Mouse (Mus musculus) cerebellum, adult 2 months (tissue): ENCODE data around the gene M1ap. TPM values are rescaled to one million over a fixed set of nuclear protein-coding genes. Genes with fewer than 3 reads are reported as not detected.

Experiments used
- DNase-seq, 2 experiments: peaks; one replicate each; pipeline ENCODE4 v3.0.0; 2021
- H3K27ac ChIP-seq: fragments of 200-500 bp; 2 replicates; pipeline ENCODE4 v1.5.1; 2012; ENCODE audit warnings: low read length, control low read depth, inconsistent platforms; ENCODE audit not compliant: insufficient read depth
- H3K27me3 ChIP-seq: fragments of 200-500 bp; 2 replicates; pipeline ENCODE4 v1.6.1; 2012; ENCODE audit warnings: inconsistent platforms, mild to moderate bottlenecking, low read length, moderate library complexity; ENCODE audit not compliant: control insufficient read depth, insufficient read depth
- H3K4me1 ChIP-seq: fragments of 200-500 bp; 2 replicates; pipeline ENCODE4 v1.6.1; 2011; ENCODE audit warnings: low read length; ENCODE audit not compliant: control insufficient read depth, insufficient read depth
- H3K4me3 ChIP-seq: fragments of 200-500 bp; replicated peaks from 2 replicates; pipeline ENCODE3; 2011; ENCODE audit warnings: mild to moderate bottlenecking, low read depth, low read length, control low read depth; ENCODE audit not compliant: insufficient read depth
- CTCF ChIP-seq: fragments of 200-500 bp; IDR thresholded peaks from 2 replicates; pipeline ENCODE4 v1.5.1; 2011; ENCODE audit warnings: low read depth, mild to moderate bottlenecking, control low read depth, low read length, moderate library complexity, borderline replicate concordance; ENCODE audit not compliant: insufficient read depth
- POLR2A ChIP-seq: fragments of 200-500 bp; IDR thresholded peaks from 2 replicates; pipeline ENCODE4 v1.6.1; 2011; ENCODE audit warnings: low read length, control low read depth, borderline replicate concordance; ENCODE audit not compliant: insufficient read depth
- WGBS: fragments of 180-500 bp; shearing (Covaris S2); methylation state at CpG from one replicate; pipeline ENCODE4 v1.1.7; 2018; 5-methylcytosine and 5-hydroxymethylcytosine counted together
- polyA plus RNA-seq: library from polyadenylated mRNA; depleted of rRNA; stranded (reverse); fragments of >200 nt; gene quantifications from 2 replicates; pipeline ENCODE4 v1.2.3, GENCODE M21; 2012

The M1ap gene
- polyA plus RNA-seq, 1 experiment: 0.21 TPM

- Histone ChIP-seq H3K4me1 (peaks cover 18% of the 10 kb centered on the region), H3K27ac (no peak overlapping the region), H3K4me3 (no peak overlapping the region), H3K27me3 (no peaks in the 10 kb centered on the region)
- WGBS: 60% methylated on average over 28 of the region's 28 CpGs
- no peak for DNase-seq
- TF ChIP-seq POLR2A: no peak
- TF ChIP-seq CTCF: no peak
These were observed 33.1 kb upstream of the M1ap start for GRCm38 (mm10) chr6:82913336-82914247.

DNA sequence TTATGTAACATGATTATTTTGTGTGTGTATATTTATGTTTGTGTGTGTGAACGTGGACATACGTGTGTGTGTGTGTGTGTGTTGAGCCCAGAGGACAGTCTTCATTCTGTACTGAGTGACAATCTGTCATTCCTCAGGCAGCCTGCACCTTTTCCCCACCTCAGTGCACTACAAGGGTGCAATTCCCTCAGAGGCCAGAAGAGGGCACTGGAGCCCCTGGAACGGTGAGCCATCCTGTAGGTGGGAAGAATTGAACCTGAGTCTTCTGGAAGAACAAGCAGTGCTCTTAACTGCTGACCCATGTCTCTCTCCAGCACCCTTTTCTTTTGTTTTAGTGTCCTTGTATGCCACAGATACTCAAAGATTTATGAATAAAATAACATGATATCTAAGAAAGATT, 30.8 kb upstream of the M1ap start:
- 31% methylated on average over 3 of the region's 3 CpGs for WGBS
- TF ChIP-seq POLR2A (no peak), CTCF (peak; percentile 91)

DNA sequence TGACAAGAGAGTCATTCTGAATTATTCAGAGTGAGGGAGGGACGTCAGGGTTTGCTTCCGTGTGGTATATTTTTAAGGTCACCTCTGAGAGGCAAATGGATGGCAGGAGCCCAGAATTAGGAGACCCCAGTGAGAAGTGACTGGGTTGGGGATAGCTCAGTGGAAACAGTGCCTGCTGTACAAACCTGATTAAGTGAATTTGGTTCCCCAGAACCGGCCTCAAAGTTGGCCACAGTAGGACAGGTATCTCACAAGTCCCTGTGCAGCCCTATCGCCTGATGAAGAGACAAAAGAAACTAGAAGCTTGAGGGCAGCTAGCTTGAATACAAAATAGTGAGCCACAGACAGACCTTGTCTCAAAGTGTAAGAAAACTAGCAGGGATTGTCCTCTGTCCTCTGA, 30.2 kb upstream of the M1ap start:
- TF ChIP-seq CTCF: no peak
- no peak for TF ChIP-seq POLR2A
- no peak overlapping the region for H3K4me3 ChIP-seq
- H3K27ac ChIP-seq: peak overlapping the region; percentile 88
- peaks cover 37% of the 10 kb centered on the region for H3K4me1 ChIP-seq
- no peaks in the 10 kb centered on the region for H3K27me3 ChIP-seq
- WGBS: 49% methylated on average over 4 of the region's 4 CpGs
- DNase-seq: peak in 1 of 2 experiments; percentile 29

More for the DNA sequence above, 30.8 kb upstream of the M1ap start:
- Histone ChIP-seq H3K4me3 (no peak overlapping the region), H3K27me3 (no peaks in the 10 kb centered on the region), H3K4me1 (peaks cover 37% of the 10 kb centered on the region), H3K27ac (no peak overlapping the region)
- DNase-seq: peak; percentile 63 to 79

GRCm38 (mm10) chr6:82917076-82917777, 29.5 kb upstream of the M1ap start:
- Histone ChIP-seq H3K4me3 (peak overlapping the region; percentile 39), H3K27ac (peak overlapping the region; percentile 88), H3K27me3 (no peaks in the 10 kb centered on the region), H3K4me1 (peaks cover 37% of the 10 kb centered on the region)
- 5% methylated on average over 26 of the region's 26 CpGs for WGBS
- peak; percentile 91 to 94 for DNase-seq
- TF ChIP-seq POLR2A (peak; percentile 60; the same call in 1 of the 2 replicates), CTCF (no peak)

GRCm38 (mm10) chr6:82917778-82918129, 28.9 kb upstream of the M1ap start:
- peaks cover 37% of the 10 kb centered on the region for H3K4me1 ChIP-seq
- TF ChIP-seq POLR2A: no peak
- TF ChIP-seq CTCF: peak; percentile 64
- H3K27me3 ChIP-seq: no peaks in the 10 kb centered on the region
- H3K27ac ChIP-seq: peak overlapping the region; percentile 88
- 7% methylated on average over 8 of the region's 8 CpGs for WGBS
- H3K4me3 ChIP-seq: peak overlapping the region; percentile 18
- DNase-seq: no peak

DNA sequence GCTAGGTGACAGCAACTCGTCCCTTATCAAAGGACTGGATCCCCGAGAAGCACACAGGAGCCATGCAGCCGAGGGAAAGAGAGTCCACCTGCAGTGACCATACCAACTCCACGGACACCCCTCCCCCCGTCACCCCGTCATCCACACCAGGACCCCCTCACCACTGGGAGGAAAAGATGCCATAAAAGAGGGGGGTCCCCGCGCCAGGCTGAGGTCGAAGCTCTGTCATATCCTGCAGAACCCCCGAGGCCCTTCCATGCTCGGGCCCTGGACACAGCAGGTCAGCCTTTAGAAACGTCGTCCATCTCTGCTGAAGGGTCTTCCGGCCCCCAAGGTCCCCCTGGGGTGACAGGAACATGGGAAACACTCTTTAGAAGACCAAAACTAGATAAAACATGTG, 28.3 kb upstream of the M1ap start:
- no peak overlapping the region for H3K4me3 ChIP-seq
- DNase-seq: no peak
- H3K4me1 ChIP-seq: peaks cover 37% of the 10 kb centered on the region
- H3K27me3 ChIP-seq: no peaks in the 10 kb centered on the region
- 84% methylated on average over 14 of the region's 14 CpGs for WGBS
- H3K27ac ChIP-seq: peak overlapping the region; percentile 88; the same call in 1 of the 2 replicates
- TF ChIP-seq CTCF (no peak), POLR2A (no peak)

DNA sequence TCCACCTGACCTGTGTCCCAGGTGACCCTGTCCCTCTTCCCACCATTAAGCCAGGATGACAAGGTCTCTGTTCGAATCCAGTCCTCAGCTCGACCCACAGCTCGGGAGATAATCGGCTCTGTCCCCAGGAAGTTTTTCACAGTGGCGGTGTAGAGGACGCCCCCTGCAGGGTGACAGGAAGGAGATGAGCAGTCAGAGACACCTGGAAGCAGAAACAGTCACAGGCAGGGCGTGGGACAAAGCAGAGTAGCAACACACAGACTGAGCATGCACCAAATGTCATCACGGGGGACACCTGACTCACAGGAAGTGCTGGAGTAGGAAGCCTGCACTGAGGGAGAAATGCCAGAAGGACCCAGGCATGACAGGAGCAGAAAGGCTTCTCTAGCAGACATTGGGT, 27.2 kb upstream of the M1ap start:
- Histone ChIP-seq H3K27me3 (no peaks in the 10 kb centered on the region), H3K4me3 (no peak overlapping the region), H3K27ac (peak overlapping the region; percentile 45; the same call in 1 of the 2 replicates), H3K4me1 (peaks cover 37% of the 10 kb centered on the region)
- 35% methylated on average over 8 of the region's 8 CpGs for WGBS
- DNase-seq: peak; percentile 32 to 43
- TF ChIP-seq CTCF (no peak), POLR2A (no peak)
